In genomic region chr6:87282346-87282781, GRCm38 (mm10) we compare ENCODE assay signal across 8 mouse cellular contexts. TPM values are rescaled to one million over a fixed set of nuclear protein-coding genes. Genes with fewer than 3 reads are reported as not detected.
DNase-seq lines count a peak whose midpoint lies in the region; ATAC-seq and TF ChIP-seq lines count a peak whose summit lies in the region.

No protein-coding gene starts in this region.

- H3K4me1 ChIP-seq in neural tube, embryonic 15.5 days = peaks cover 24% of the 10 kb centered on the region

- no peak overlapping the region for H3K4me3 ChIP-seq in neural tube, embryonic 15.5 days (replicated peaks)
- no peak overlapping the region for H3K4me3 ChIP-seq in left cerebral cortex, adult 2 months

- TF ChIP-seq CTCF in left cerebral cortex, adult 2 months (IDR thresholded peaks at IDR 0.05) = no peak

- intact Hi-C loops in left cerebral cortex, adult 2 months (cut with DNase I) = no loop called here

- no peaks in the 10 kb centered on the region for H3K9me3 ChIP-seq in neural tube, embryonic 15.5 days (replicated peaks)

- H3K36me3 ChIP-seq in neural tube, embryonic 15.5 days = no peaks in the 10 kb centered on the region

- peak; percentile 8 to 46 for DNase-seq in adrenal gland, adult (ENCODE audit: inconsistent age in 2 of 2, low spot score in 1 of 2)
- no peak for DNase-seq in adrenal gland, adult 2 months
- peak; percentile 55 for DNase-seq in right cerebral cortex, postnatal 14 days
- DNase-seq in right cerebral cortex, postnatal 25 days = no peak
- peak; percentile 91 for DNase-seq in kidney, adult 9 months
- DNase-seq in left cerebral cortex, adult 2 months (ENCODE audit: extremely low spot score in 1 of 2, low spot score in 2 of 2) = no peak
- no peak for DNase-seq in thymus, postnatal 36 days

- no peak overlapping the region for H3K4me2 ChIP-seq in neural tube, embryonic 15.5 days

- peak; percentile 62 for ATAC-seq in neural tube, embryonic 15.5 days (ENCODE audit: low FRiP score)

- H3K27me3 ChIP-seq in neural tube, embryonic 15.5 days (replicated peaks) = no peaks in the 10 kb centered on the region

- H3K9ac ChIP-seq in neural tube, embryonic 15.5 days (replicated peaks) = no peak overlapping the region

- WGBS in neural tube, embryonic 15.5 days = 47% methylated on average over 8 of the region's 8 CpGs

- no peak overlapping the region; the same call in 1 of the 2 replicates for H3K27ac ChIP-seq in neural tube, embryonic 15.5 days (replicated peaks)
- no peak overlapping the region for H3K27ac ChIP-seq in left cerebral cortex, adult 2 months

RNA-seq across cellular contexts. Expression of gene Antxr1, which starts 53.3 kb away (rescaled TPM):
- 10 to 100 TPM; 14.7 to 21.4 TPM for total RNA-seq in adrenal gland, adult 2 months (2021)
- polyA plus RNA-seq in adrenal gland, adult 2 months (2012; rRNA removed) = 7.3 and 9.1 TPM in 2 replicates
- 6.4 and 6.7 TPM in 2 replicates for polyA plus RNA-seq in neural tube, embryonic 15.5 days (2015; fragmentation: Nextera tagmentation; extraction: Ambion mirVana)
- 10 to 100 TPM; 12.7 to 15.7 TPM for total RNA-seq in left cerebral cortex, adult 2 months (2021)

Comparison
In these comparisons a context has a peak if more than half of its experiments do, and no peak if none do; other contexts are left out.
1. DNase-seq: peak in adrenal gland, adult (2 of 2), right cerebral cortex, postnatal 14 days (single experiment) and kidney, adult 9 months (single experiment); none in adrenal gland, adult 2 months (single experiment), right cerebral cortex, postnatal 25 days (single experiment), left cerebral cortex, adult 2 months (0 of 2) and thymus, postnatal 36 days (0 of 2).